Mouse (Mus musculus) liver, embryonic 14.5 days (tissue): Measurements from ENCODE around the gene Crebrf.

Experiments
- CTCF ChIP-seq: IDR thresholded peaks from 2 replicates; pipeline ENCODE4 v1.5.1; 2016; ENCODE audit warnings: antibody characterized with exemption, low read depth, control low read depth
- EP300 ChIP-seq: IDR thresholded peaks from 2 replicates; pipeline ENCODE4 v1.6.1; 2016; ENCODE audit warnings: antibody characterized with exemption, low read depth

DNA sequence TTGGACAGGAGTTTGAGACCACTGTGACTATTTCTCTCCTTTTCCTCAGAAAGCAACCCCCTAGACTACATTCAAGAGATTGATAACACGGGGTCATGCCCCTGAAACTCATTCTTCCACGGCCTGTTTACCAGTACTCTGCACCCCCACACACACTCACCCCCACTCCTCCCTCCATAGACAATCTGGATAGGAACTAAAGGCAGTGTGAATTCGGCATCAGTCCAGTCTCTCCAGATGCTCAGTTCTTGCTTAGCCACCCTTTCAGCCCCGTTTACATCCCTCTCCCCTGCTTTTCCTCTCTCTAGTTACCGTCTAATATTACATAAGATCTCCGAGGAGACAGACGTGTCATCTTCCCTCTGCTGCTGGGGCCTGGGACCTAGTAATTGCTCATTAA lies 21.3 kb upstream of the Crebrf start:
- TF ChIP-seq CTCF, result no peak
- no peak for TF ChIP-seq EP300
